Mouse (Mus musculus) C2C12 (cell line): ENCODE data around the gene Hpgd.

Experiments used
- CEBPB ChIP-seq: IDR thresholded peaks from one replicate; pipeline ENCODE4 v1.6.1; 2011; ENCODE audit warnings: low read depth, mild to moderate bottlenecking, control low read depth, moderate library complexity
- CTCF ChIP-seq: IDR thresholded peaks from one replicate; pipeline ENCODE4 v1.5.1; 2011; ENCODE audit not compliant: control insufficient read depth, insufficient read depth, insufficient read length
- FOSL1 ChIP-seq: IDR thresholded peaks from one replicate; pipeline ENCODE4 v1.8.0; 2011; ENCODE audit warnings: mild to moderate bottlenecking, low read length; ENCODE audit not compliant: poor library complexity, insufficient read depth, severe bottlenecking
- MAX ChIP-seq: IDR thresholded peaks from one replicate; pipeline ENCODE4 v1.6.1; 2011; ENCODE audit warnings: mild to moderate bottlenecking, control low read depth
- MYOD1 ChIP-seq: IDR thresholded peaks from one replicate; pipeline ENCODE4 v1.6.1; 2011; ENCODE audit warnings: low read depth; ENCODE audit not compliant: control insufficient read depth, insufficient read length
- USF1 ChIP-seq: IDR thresholded peaks from one replicate; pipeline ENCODE4 v1.6.1; 2011; ENCODE audit warnings: low read depth, mild to moderate bottlenecking, control low read depth, moderate library complexity

GRCm38 (mm10) chr8:56327709-56328108 is 33.3 kb downstream of the Hpgd start:
- TF ChIP-seq MAX (no peak), CTCF (no peak), USF1 (no peak), MYOD1 (no peak), CEBPB (no peak), FOSL1 (no peak)
